Mouse (Mus musculus) kidney, adult 2 months (tissue): ENCODE data around the gene Epha1. TPM values are rescaled to one million over a fixed set of nuclear protein-coding genes. Genes with fewer than 3 reads are reported as not detected.

Experiments
- DNase-seq: peaks from one replicate; pipeline ENCODE4 v3.0.0; 2021
- H3K27ac ChIP-seq: fragments of 200-500 bp; 2 replicates; pipeline ENCODE4 v1.5.1; 2012; ENCODE audit warnings: low read depth, low read length, control low read depth, inconsistent platforms; ENCODE audit not compliant: insufficient read depth
- H3K27me3 ChIP-seq: fragments of 200-500 bp; replicated peaks from 2 replicates; pipeline ENCODE4 v1.6.1; 2012; ENCODE audit warnings: mild to moderate bottlenecking, moderate library complexity, low read length, inconsistent platforms; ENCODE audit not compliant: control insufficient read depth, insufficient read depth
- H3K36me3 ChIP-seq: fragments of 200-500 bp; 2 replicates; pipeline ENCODE4 v1.6.1; 2012; ENCODE audit warnings: mild to moderate bottlenecking, moderate library complexity, low read length, inconsistent platforms; ENCODE audit not compliant: control insufficient read depth, insufficient read depth
- H3K4me1 ChIP-seq: fragments of 200-500 bp; 2 replicates; pipeline ENCODE4 v1.6.1; 2011; ENCODE audit warnings: low read length; ENCODE audit not compliant: control insufficient read depth, insufficient read depth
- H3K4me3 ChIP-seq: fragments of 200-500 bp; 2 replicates; pipeline ENCODE4 v1.5.1; 2011; ENCODE audit warnings: mild to moderate bottlenecking, low read depth, low read length, control low read depth; ENCODE audit not compliant: insufficient read depth
- CTCF ChIP-seq: fragments of 200-500 bp; conservative IDR thresholded peaks from 2 replicates; pipeline ENCODE4 v1.5.1; 2011; ENCODE audit warnings: low read depth, mild to moderate bottlenecking, control low read depth, low read length, moderate library complexity, mixed read lengths; ENCODE audit not compliant: insufficient read depth, insufficient read length
- POLR2A ChIP-seq: fragments of 200-500 bp; IDR thresholded peaks from one replicate; pipeline ENCODE4 v1.6.1; 2011; ENCODE audit warnings: low read depth, low read length, control low read depth
- WGBS: fragments of 180-500 bp; shearing (Covaris S2); methylation state at CpG from one replicate; pipeline ENCODE4 v1.1.7; 2018; 5-methylcytosine and 5-hydroxymethylcytosine counted together
- polyA plus RNA-seq: library from polyadenylated mRNA; depleted of rRNA; stranded (reverse); fragments of >200 nt; gene quantifications from 2 replicates; pipeline ENCODE4 v1.2.3, GENCODE M21; 2012; rRNA removed

The Epha1 gene
- 17.0 and 20.0 TPM in 2 replicates for polyA plus RNA-seq

GRCm38 (mm10) chr6:42372816-42373547 is at the start of gene Epha1:
Gene Epha1, minus strand, starts transcription at chr6:42373268.
- Histone ChIP-seq H3K36me3 (no peaks in the 10 kb centered on the region), H3K4me1 (peaks cover 20% of the 10 kb centered on the region), H3K27me3 (no peaks in the 10 kb centered on the region), H3K27ac (0 out of 2 replicates have a peak within 1 kb of the TSS, but pooled peaks have one; percentile 33), H3K4me3 (peak within 1 kb of the TSS; percentile 76)
- WGBS: 2% methylated on average over 36 of the region's 36 CpGs
- TF ChIP-seq POLR2A (no peak), CTCF (no peak; the same call in 1 of the 2 replicates)
- DNase-seq: peak; percentile 86

GRCm38 (mm10) chr6:42421439-42421838 is 48.4 kb upstream of the Epha1 start:
- WGBS: 64% methylated on average over 2 of the region's 2 CpGs
- DNase-seq: no peak
- no peak overlapping the region for H3K27ac ChIP-seq
- no peaks in the 10 kb centered on the region for H3K4me1 ChIP-seq
- H3K4me3 ChIP-seq: no peak overlapping the region
- no peak for TF ChIP-seq POLR2A
- TF ChIP-seq CTCF: no peak
- H3K27me3 ChIP-seq: no peaks in the 10 kb centered on the region
- no peaks in the 10 kb centered on the region for H3K36me3 ChIP-seq

- no peaks in the 10 kb centered on the region for H3K4me1 ChIP-seq
- no peak overlapping the region for H3K27ac ChIP-seq
- no peaks in the 10 kb centered on the region for H3K36me3 ChIP-seq
- 97% methylated on average over 2 of the region's 2 CpGs for WGBS
- no peak overlapping the region for H3K4me3 ChIP-seq
- DNase-seq: no peak
- no peak for TF ChIP-seq POLR2A
- TF ChIP-seq CTCF: no peak
- no peaks in the 10 kb centered on the region for H3K27me3 ChIP-seq
Observed at GRCm38 (mm10) chr6:42419443-42419842, 46.4 kb upstream of the Epha1 start.

GRCm38 (mm10) chr6:42405134-42405533 is 32.1 kb upstream of the Epha1 start, which contains the start of gene Tas2r135:
Gene Tas2r135, plus strand, starts transcription at chr6:42405434.
- DNase-seq: no peak
- Histone ChIP-seq H3K4me3 (no peak within 1 kb of the TSS), H3K36me3 (no peaks in the 10 kb centered on the region), H3K27ac (no peak within 1 kb of the TSS), H3K27me3 (no peaks in the 10 kb centered on the region), H3K4me1 (no peaks in the 10 kb centered on the region)
- TF ChIP-seq POLR2A (no peak), CTCF (no peak)
- 82% methylated on average over 2 of the region's 2 CpGs for WGBS

GRCm38 (mm10) chr6:42399938-42400337 is 26.9 kb upstream of the Epha1 start, which contains the start of gene Tas2r143:
Gene Tas2r143, plus strand, starts transcription at chr6:42400238.
- Histone ChIP-seq H3K36me3 (no peaks in the 10 kb centered on the region), H3K27ac (no peak within 1 kb of the TSS), H3K27me3 (no peaks in the 10 kb centered on the region), H3K4me3 (no peak within 1 kb of the TSS), H3K4me1 (peaks cover 3% of the 10 kb centered on the region; the same call in 1 of the 2 replicates)
- WGBS: 100% methylated on average over 1 of the region's 1 CpGs
- TF ChIP-seq CTCF (no peak), POLR2A (no peak)
- no peak for DNase-seq

DNA sequence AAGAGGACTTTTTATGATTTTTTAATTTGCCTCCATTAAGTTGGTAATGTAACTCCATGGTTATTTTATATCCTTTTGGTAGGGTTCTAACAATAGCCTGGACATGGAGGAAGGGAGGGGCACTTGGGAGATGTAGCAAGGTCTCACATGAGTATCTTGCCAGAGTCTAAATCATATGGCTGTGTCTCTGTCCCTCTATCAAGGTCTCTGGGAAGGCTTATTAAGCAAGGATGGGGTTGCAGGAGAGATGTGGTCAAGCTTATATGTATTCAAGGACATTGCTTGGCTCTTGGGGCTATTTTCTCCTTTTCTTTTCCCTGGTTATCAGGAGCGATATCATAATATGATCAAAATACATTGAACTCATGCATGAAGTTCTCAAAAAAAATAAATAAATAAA is 25.9 kb upstream of the Epha1 start:
- Histone ChIP-seq H3K27me3 (no peaks in the 10 kb centered on the region), H3K36me3 (no peaks in the 10 kb centered on the region), H3K4me1 (peaks cover 3% of the 10 kb centered on the region; the same call in 1 of the 2 replicates), H3K4me3 (no peak overlapping the region), H3K27ac (no peak overlapping the region)
- no peak for DNase-seq
- TF ChIP-seq CTCF (no peak), POLR2A (no peak)
- 92% methylated on average over 1 of the region's 1 CpGs for WGBS

- Histone ChIP-seq H3K36me3 (no peaks in the 10 kb centered on the region), H3K4me1 (peaks cover 3% of the 10 kb centered on the region; the same call in 1 of the 2 replicates), H3K27me3 (no peaks in the 10 kb centered on the region), H3K27ac (no peak overlapping the region), H3K4me3 (no peak overlapping the region)
- TF ChIP-seq CTCF: no peak
- TF ChIP-seq POLR2A: no peak
- no peak for DNase-seq
- WGBS: 75% methylated on average over 3 of the region's 3 CpGs
Observed at GRCm38 (mm10) chr6:42398285-42398684, 25.2 kb upstream of the Epha1 start.
